Mouse (Mus musculus) adrenal gland, postnatal 10 days (tissue): ENCODE measurements at regions not wholly inside any gene's neighbourhood (a gene's known extent, or its start where the extent isn't known, plus 50 kb on each side); places are given as distances from the start of the nearest gene placed in this dataset.
A peak's percentile ranks its signal among the peaks of the same experiment; 100 is the strongest.

Experiments
- DNase-seq: peaks from one replicate; pipeline ENCODE4 v3.0.0; 2021; ENCODE audit warnings: mixed read lengths

DNA sequence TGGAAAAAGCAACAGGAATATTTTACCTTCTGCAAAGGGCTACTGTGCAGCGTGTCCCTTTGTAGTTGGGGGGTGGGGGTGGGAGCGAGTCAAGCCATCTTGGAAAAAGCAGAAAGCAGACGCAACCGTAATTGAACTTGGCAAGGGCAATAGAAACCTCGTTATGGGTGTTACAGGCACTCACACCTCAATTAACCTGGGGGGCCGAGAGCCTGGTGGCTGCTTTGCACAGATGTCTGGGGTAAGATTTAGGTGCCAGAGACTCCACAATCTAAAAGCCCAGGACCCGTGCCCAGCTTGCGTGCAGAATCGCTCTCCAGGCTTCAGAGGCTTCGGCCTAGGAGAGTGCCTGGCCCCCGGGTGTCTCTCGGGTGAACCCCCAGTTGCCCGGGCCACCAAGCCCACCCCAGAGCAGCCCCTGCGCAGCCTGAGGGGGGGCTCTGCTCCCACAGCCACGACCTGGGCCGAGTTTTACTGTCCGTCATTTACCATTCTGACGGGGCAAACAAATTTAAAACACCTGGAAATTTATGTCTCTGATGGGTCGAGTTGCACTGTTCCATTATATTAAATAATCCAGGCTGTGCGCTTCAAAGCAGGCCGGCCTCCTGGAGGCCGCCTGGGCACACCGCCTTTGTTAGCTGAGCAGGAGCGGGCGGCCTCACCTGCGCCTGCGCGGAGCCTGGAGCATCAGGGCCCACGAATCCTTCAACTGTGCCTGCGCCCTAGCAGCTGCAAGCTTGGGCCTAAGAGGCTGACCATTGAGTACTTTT, 212.4 kb downstream of the Srbd1 start:
- no peak for DNase-seq

DNA sequence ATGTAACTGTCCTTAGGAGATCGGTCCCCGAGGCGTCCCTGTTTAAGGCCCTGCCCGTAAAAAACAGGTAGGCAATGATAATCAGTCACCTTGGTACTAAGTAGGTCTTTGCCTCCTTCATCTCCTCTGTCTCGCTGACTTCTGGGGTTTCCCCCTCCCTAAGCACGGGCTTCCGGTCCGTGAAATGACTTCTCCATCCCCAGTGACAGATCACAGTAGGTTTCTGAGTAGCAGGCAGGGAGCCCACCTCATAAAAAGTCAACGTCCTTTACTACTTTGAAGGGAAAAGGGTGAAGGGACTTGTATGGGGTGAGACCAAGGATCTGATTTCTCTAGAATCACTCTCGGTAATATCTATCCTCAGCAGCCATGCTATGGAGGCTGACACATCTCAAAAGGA, 213.0 kb downstream of the Srbd1 start:
- no peak for DNase-seq

DNA sequence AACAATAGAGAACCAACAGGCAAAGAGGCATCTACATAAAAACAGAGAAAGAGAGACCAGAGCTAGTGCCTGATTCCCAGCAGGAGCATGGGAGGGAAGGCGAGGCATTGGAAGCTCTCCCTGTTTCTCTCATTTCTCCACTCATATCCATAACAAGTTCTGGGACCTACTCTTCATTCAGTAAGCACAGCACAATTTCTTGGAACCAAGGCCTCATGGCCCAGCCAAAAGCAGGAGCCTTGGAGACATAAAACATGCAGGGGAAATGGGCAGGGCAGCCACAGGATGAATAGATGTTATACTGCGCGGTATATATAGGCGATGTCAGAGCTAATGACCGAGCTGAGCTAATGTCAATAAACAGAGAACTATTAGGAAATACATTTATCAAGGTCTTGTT, 214.2 kb downstream of the Srbd1 start:
- DNase-seq: no peak

DNA sequence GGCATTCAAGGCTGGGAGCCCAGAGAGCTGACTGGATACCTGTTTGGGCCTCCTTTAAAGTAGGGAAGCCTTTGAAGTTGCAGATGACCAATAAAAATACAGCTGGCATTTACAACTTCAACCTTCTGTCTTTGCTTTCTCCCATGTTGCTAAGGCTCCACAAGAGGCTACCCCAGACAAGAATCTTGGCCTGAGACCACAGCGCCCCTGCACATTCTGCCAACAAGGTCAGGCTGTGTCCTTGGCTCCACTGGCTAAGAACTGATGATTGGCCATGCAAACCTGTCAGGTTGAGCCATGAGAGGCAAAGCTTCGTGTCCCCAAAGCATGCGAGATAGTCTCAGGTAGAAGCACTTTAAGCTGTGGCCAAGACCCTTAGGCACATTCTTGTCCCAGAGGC, 214.6 kb downstream of the Srbd1 start:
- DNase-seq: no peak

DNA sequence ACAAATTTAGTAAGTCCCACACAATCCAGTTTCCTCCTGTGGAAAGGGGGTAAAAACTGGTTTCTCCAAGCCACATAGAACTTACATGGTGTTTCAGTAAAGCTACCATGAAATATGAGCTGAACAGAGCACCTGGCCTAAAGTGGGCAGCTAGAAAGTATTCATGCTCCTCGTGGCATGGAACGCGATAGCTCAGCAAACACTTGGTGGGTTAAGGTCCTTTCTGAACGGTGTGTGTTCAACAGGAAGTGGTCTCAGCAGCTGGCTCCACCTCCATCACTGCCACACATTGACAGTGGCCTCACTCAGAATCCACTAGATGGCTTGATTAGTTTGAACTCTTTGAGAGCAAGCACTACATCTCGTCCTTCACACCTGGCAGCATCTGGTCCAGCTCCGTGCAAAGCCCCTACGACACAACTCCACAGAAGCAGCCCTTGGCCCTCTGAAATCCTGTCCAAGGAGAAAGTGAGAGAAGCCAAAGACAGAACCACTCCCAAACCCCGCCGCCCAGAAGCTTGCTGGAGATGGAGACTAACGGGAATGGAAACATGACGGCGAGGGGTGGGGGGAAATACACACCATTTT, 215.2 kb downstream of the Srbd1 start:
- DNase-seq: no peak

DNA sequence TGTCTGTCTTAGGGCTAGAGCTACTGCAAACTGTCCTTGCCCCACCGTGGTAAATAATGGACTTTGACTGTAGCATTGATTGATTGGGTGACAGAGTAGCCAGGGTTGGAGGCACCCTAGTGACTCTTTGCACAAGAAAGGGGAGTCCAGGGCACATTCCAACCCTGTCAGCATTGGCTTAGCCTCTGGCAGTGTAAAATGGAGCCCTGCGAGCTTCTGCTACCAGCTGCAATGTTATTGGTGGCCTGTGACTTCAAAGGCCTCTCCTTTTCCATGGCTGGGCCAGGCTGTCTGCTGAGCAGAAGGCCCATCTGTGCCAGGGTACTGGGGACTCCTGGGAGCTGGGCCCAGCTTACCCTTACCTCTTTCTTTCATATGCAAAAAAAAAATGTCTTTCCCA, 216.4 kb downstream of the Srbd1 start:
- DNase-seq: peak; percentile 14

DNA sequence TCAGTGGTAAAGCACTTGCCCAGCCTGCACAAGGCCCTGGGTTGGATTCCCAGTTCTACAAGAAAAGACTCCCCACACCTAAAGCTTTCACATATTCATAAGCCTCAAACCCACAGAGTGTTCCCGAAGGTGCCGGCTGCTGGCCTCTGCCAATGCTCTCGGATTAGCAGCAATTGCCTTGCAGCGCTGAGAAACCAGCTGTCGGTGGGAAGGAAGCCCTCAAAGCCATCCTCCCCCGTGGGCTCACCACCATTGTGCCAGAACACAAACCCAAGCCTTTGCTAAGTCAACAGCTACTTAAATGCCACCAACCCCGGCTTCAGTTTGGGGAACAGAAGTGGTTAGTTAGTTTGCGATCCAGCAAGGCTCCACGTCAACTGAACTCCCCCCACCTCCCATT, 217.7 kb downstream of the Srbd1 start:
- no peak for DNase-seq

DNA sequence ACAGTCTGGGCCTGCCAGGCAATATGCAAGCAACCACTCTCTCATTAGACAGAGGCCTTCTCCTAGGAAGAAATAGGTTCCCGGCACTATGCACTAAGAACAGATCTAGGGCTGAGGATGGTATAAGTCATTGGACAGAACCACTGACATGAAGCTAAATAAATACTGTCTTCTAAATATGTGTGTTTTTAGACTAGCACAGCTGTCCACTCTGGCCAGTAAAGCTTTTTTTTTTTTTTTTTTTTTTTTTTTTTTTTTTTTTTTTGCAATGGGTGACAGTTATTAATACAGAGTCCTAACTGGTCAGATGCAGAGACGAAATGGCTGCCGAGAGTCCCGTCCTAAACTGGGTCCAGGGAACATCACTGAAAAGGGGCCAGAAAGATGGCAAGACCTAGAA, 218.9 kb downstream of the Srbd1 start:
- no peak for DNase-seq

DNA sequence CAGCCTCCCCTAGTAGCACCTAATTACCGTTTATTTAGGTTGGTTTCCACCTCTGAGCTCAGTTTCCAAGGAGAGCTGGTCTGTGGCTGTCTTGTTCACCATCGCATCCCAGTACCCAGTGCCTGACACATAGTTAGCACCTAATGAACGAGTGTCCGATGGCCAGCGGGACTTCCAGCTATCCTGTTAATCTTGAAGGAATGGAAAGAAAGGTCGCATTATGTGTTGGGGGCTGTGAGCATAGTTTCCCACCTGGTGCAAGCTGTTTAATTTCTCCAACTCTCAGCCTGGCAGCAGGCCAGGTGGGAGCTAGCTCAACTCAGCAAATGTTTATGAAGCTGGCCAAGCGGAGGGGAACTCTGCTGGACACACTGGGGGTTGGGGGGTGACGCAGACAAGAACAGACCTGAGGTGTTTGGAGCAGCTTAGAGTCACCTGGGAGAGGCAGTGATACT, 223.7 kb downstream of the Srbd1 start:
- no peak for DNase-seq

DNA sequence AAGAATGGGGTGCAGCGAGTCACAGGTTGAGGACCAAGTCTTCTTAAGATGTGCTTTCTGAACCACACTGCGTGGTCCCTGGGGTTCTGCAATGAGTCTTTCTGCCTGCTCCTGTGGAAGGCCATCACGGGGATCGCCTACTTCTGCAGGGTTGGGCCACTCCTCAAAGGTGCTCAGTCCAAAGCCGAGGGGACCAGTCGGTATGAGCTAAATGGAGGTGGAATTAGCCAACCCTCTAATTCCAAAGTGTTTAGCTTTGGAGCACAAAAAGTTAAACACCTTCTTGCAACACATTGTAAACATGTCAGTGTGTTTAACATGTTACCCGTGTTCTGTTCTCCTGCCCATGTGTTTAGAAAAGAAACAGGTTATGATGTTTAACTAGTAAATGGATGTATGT, 225.1 kb downstream of the Srbd1 start:
- DNase-seq: no peak

DNA sequence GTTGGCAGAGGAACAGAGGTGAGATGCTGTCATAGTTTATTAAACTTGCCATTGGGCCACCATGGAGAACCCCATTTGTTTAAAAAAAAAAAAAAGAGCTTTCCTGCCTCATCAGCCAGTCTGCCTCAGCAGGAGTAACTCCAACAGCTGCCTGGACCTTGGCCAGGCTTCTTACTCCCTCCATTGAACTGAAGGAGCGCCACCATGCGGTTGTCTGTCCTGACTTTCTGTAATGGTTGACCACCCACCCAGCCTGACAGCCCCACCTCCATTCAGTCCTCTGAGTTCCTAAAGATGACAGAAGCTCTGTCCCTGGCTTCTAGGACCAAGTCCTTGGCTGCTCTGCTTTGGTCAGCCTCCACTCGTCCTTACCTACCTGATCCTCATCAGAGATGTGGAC, 227.8 kb upstream of the Six2 start:
- DNase-seq: no peak

DNA sequence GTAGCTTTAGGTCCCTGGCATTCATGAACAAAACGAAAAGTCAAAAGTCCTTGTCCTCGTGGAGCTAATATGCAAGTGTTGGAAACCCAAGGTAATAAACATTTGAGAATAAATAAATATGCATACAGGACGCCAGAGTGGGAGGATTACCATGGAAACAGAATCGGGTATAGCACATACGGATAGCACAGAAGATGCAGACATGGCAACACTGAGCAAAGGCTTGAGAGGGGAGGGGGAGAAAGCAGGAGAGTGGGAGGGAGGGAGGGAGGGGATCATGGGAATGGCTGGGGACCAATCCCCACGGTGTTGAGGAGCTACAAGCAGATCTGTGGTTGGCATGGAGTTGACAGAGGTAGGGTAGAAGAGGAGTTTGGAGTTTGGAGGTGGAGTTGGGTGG, 226.0 kb upstream of the Six2 start:
- DNase-seq: no peak

DNA sequence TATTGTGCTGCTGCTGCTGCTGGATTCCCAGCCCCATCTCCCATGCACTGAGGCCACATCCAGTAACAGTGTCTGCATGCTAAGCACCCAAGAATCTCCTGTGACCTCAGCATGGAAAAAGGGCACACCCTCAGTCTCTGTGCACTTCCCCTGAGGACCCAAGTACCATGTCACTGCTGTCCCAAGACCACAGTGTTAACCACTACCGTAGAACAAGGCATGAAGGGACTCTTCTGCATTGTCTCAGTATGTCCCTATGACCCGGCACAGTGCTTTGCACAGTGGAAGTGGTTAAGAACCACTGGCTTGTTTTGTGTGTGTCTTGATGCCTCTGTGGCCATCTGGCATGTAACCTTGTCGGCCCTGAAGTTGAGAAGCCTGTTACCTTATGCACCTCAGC, 220.6 kb upstream of the Six2 start:
- DNase-seq: no peak

DNA sequence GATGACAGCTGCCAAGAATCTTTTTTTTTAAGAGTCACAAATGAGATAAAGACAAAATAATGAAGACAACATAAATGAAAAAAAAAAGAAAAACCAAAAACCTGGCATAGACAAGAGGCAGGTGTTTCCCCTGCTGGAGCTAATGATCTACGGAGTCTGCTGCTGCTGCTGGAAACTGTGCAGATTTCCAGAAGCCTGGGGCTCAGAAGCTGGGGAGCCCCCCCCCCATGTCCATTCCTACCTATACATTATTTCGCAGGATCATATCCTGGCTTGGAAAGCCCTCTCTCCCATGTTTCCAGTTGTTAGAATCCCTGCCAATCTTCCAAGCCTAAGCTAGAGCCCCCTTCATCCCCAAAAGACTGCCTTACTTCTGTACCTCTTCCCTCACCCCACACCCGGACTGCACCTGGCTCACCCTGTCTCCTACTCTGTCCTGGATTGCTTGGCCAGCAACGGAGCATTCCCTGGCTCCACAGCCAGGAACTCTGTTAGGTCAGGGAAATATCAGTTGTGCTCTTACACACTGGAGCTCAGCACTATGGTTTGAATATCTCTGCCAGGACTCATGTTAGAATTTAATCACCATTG, 218.6 kb upstream of the Six2 start:
- no peak for DNase-seq

DNA sequence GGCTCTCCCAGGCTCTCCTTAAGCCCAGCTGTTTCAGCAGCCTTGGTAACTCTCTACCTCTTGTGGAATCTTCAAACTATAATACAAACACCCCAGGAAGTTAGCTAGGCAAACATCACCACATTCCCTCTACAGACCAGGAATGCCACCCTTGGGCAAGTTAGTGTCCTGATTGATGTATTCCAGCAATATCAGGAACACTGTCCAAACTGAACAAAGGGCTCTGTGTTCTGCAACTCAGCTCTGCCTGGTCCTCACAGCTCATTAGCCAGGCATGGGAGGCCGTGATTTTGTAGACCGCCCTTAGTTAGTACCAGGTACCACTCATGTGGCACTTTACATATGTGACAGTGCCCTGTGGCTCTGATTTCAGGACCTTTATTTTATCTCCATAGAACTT, 214.5 kb upstream of the Six2 start:
- DNase-seq: no peak

DNA sequence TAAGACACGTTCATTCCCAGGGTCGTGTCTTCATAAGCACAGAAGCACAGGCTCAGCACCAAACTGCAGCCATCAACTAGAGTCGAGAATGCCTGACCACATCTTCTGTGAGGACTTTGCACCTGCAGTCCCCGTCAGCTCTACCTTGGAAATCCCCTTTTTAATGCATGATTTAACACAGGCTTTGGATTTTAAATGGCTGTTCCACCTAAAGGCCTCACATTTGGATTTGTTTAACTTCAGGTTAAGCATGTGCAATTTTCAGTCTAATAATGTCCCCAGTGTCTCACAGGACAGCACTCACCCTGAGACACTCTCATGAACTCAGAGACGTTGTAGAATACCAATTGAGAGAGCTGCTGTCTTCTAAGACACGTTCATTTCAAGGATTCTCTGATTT, 211.0 kb upstream of the Six2 start:
- DNase-seq: no peak

DNA sequence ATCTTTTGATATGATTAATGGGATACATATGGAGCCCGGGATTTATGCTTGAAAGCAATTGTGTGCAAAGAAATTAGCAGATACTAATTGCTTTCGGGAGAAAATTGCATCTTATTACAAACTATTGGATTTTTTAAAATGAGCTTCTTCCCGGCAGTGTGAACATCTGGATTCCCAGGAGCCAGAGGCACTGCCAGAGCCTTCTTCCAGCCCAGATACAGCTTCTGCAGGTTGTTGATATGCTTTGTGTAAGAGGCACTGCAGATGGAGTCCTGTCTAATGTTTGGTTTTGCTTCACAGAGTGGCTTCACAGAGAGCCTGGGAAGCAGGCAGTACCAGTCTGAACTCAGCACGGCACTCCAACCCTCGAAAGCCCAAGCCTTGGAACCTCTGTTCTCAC, 207.9 kb upstream of the Six2 start:
- DNase-seq: no peak

DNA sequence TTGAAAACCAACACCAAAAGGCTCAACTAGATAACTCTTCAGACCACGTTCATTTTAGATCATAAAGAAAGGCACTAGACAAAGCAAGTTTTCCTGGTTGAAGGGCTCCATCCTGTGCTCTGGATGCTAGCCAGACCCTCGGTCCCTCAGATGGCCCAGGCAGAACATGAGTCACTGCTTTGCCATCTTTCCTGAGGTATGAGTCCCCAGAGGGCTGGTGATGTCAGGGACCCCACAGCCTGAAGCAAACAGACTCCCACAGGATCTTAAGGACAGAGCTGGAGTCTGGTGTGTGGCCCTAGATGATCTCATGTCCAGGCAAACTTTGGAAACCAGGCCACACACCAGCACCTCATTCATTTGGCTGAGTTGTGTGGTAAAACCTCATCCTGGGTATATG, 203.2 kb upstream of the Six2 start:
- peak; percentile 29 for DNase-seq

DNA sequence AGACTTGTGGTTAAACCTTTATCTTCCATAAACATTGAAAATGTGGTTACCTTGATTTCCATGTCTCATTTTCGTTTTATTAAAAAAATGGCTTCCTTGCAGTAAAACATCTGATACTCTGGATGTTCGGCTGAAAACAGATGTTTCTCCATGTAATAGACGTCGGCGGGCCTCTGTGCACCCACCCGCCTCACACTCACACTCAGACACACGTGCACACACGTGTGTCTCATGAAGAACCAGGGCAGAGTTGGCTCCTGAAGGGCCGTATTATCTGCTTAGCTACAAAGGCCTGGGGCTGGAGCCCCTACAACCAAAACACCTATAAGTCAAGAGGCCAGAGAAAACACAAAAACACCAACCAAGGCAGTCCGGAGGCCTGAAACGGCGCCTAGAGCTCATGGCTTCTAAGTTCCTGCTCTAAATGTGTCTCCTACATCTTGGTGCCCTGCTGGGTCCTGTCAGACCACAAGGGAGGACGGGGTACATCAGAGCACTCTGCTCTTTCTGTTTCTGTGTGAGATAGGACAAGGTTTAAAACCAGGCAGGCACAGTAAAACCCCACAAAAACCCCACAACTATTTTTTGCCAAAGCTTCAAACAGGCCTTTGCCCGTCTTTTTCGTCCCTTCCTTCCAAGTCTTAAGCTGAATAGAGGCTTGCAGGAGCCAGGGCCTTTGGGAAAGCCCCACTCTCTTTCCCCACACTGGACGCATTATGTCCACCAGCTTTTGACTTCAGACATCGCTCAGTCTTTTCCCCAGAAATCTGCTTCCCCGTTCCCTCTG, 201.9 kb upstream of the Six2 start:
- no peak for DNase-seq

DNA sequence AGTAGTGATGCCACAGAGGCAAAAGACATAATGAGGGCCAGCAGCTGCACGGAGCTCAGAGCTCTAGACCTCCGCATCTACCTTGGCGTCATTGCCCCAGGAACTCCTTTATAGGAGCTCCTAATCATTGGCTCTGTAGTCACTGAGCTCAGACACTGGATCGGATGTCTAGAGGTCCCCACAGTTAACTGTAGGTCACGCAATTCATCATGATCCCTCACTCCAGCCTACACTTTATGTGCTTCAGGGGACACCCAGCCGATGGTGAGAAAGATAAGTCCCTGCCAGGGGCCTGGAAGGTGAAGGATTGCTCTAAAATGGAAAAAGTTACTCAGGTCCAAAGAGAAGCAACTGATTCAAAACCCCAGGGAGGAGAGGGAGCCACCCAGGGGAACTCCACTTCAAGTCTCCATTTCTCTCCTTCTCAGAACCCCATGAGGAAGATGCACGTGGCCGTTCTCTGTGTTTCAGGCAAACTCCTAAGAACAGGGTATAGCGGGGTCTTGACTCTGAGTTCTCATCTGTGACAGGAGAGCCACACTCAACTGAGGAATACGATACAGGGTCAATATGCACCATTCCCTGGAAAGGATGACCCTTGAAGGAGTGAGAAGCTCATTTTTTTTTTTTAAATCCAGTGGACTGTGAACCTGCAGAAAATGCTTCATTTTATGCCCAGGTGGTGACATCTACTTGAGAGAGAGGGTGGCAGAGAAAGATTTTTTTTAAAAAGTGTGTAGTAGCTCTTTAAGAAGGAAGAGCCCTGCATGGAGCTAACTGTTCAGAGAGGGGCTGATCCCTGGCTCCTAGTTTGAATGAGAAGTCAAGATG, 200.7 kb upstream of the Six2 start:
- DNase-seq: no peak

DNA sequence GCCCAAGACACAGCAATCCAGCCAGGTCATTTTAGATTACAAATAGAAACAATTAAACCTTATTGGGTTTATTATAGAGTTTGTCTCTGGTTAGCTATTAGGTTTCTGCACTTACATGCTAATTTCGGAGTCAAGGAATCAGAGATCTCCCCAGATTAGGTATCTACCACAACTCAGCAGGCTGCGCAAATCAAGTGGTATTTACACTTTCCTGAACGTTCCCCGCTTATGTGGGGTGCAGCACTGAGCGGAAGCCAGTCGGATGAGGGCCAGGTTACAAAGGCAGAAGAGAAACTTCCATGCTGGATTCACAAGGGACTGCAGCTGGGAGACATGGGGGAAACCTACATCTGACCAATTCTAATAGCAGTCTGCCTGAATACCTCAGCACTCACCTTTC, 198.6 kb upstream of the Six2 start:
- DNase-seq: no peak

DNA sequence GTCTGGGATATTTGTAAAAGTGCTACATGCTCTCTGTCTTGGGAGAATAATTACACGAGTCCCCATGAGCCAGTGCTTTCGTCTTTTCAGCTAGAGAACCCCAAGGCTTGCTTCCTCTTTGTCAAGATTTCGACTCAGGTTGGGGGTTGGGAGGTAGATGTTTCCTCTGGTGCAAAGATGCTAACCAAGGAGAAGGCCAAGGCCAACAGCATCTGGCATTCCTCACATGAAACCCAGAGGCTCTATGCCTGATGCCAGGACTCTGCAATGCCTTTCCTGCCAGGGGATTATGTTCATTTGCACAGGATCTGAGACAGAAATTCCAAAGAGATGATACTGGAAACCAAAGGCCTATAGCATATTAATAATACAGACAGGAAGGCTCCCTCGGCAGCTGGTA, 198.2 kb upstream of the Six2 start:
- peak; percentile 22 for DNase-seq
